Mouse (Mus musculus): ENCODE results near the gene Fancc.

GRCm38 (mm10) chr13:63242401-63243192 lies 254.5 kb downstream of the Fancc start:
- TF ChIP-seq CTCF (IDR thresholded peaks at IDR 0.05; ENCODE audit: low read depth) (no peak), EP300 (optimal IDR thresholded peaks at IDR 0.05) (no peak)

All from stomach, postnatal 0 days (tissue).